Mouse (Mus musculus): ENCODE data around the gene Gm10842. TPM values are rescaled to one million over a fixed set of nuclear protein-coding genes. Genes with fewer than 3 reads are reported as not detected.

Gene Gm10842
- polyA plus RNA-seq, 1 experiment: not detected

GRCm38 (mm10) chr11:105179523-105179922 is 32.8 kb downstream of the Gm10842 start:
- Histone ChIP-seq H3K4me1 (ENCODE audit: control insufficient read depth, insufficient read depth, low read length) (no peaks in the 10 kb centered on the region), H3K27ac (ENCODE audit: insufficient read depth, low read length) (no peak overlapping the region), H3K4me3 (replicated peaks; ENCODE audit: insufficient read depth, low read depth, low read length) (no peak overlapping the region), H3K27me3 (ENCODE audit: control insufficient read depth, insufficient read depth, low read length) (no peaks in the 10 kb centered on the region)
- 39% methylated on average over 4 of the region's 4 CpGs for WGBS
- TF ChIP-seq POLR2A (IDR thresholded peaks at IDR 0.05; ENCODE audit: borderline replicate concordance, insufficient read depth, low read length) (no peak), CTCF (IDR thresholded peaks at IDR 0.05; ENCODE audit: borderline replicate concordance, insufficient read depth, low read depth, low read length) (no peak)
- no peak for DNase-seq

GRCm38 (mm10) chr11:105180471-105181091 is 33.9 kb downstream of the Gm10842 start:
- H3K4me1 ChIP-seq (ENCODE audit: control insufficient read depth, insufficient read depth, low read length): no peaks in the 10 kb centered on the region
- H3K27me3 ChIP-seq (ENCODE audit: control insufficient read depth, insufficient read depth, low read length): no peaks in the 10 kb centered on the region
- peak overlapping the region; percentile 88 for H3K27ac ChIP-seq (ENCODE audit: insufficient read depth, low read length)
- peak overlapping the region; percentile 83 for H3K4me3 ChIP-seq (replicated peaks; ENCODE audit: insufficient read depth, low read depth, low read length)
- TF ChIP-seq CTCF (IDR thresholded peaks at IDR 0.05; ENCODE audit: borderline replicate concordance, insufficient read depth, low read depth, low read length) (no peak), POLR2A (IDR thresholded peaks at IDR 0.05; ENCODE audit: borderline replicate concordance, insufficient read depth, low read length) (no peak)
- DNase-seq: peak; percentile 50 to 62
- under 1% methylated on average over 35 of the region's 35 CpGs for WGBS

- TF ChIP-seq POLR2A (IDR thresholded peaks at IDR 0.05; ENCODE audit: borderline replicate concordance, insufficient read depth, low read length) (0 out of 2 replicates have a peak, but pooled peaks have one; percentile 10), CTCF (IDR thresholded peaks at IDR 0.05; ENCODE audit: borderline replicate concordance, insufficient read depth, low read depth, low read length) (no peak)
- H3K4me3 ChIP-seq (replicated peaks; ENCODE audit: insufficient read depth, low read depth, low read length): peak overlapping the region; percentile 83
Observed at GRCm38 (mm10) chr11:105181126-105181637, 34.5 kb downstream of the Gm10842 start.

GRCm38 (mm10) chr11:105181689-105182460 is 35.2 kb downstream of the Gm10842 start:
- 2% methylated on average over 87 of the region's 89 CpGs for WGBS
- H3K4me3 ChIP-seq (replicated peaks; ENCODE audit: insufficient read depth, low read depth, low read length): peak overlapping the region; percentile 83
- H3K4me1 ChIP-seq (ENCODE audit: control insufficient read depth, insufficient read depth, low read length): no peaks in the 10 kb centered on the region
- TF ChIP-seq CTCF (IDR thresholded peaks at IDR 0.05; ENCODE audit: borderline replicate concordance, insufficient read depth, low read depth, low read length): no peak
- TF ChIP-seq POLR2A (IDR thresholded peaks at IDR 0.05; ENCODE audit: borderline replicate concordance, insufficient read depth, low read length): no peak
- H3K27me3 ChIP-seq (ENCODE audit: control insufficient read depth, insufficient read depth, low read length): no peaks in the 10 kb centered on the region
- peak overlapping the region; percentile 76 for H3K27ac ChIP-seq (ENCODE audit: insufficient read depth, low read length)
- DNase-seq: peak; percentile 51 to 72

More at GRCm38 (mm10) chr11:105181126-105181637, 34.5 kb downstream of the Gm10842 start:
- peak; percentile 89 for DNase-seq
- no peaks in the 10 kb centered on the region for H3K4me1 ChIP-seq (ENCODE audit: control insufficient read depth, insufficient read depth, low read length)
- H3K27ac ChIP-seq (ENCODE audit: insufficient read depth, low read length): peak overlapping the region; percentile 88
- WGBS: 1% methylated on average over 57 of the region's 60 CpGs
- H3K27me3 ChIP-seq (ENCODE audit: control insufficient read depth, insufficient read depth, low read length): no peaks in the 10 kb centered on the region

- WGBS: 5% methylated on average over 4 of the region's 4 CpGs
- Histone ChIP-seq H3K27ac (ENCODE audit: insufficient read depth, low read length) (peak overlapping the region; percentile 76), H3K27me3 (ENCODE audit: control insufficient read depth, insufficient read depth, low read length) (no peaks in the 10 kb centered on the region), H3K4me1 (ENCODE audit: control insufficient read depth, insufficient read depth, low read length) (no peaks in the 10 kb centered on the region), H3K4me3 (replicated peaks; ENCODE audit: insufficient read depth, low read depth, low read length) (peak overlapping the region; percentile 83)
- DNase-seq: no peak
- no peak for TF ChIP-seq POLR2A (IDR thresholded peaks at IDR 0.05; ENCODE audit: borderline replicate concordance, insufficient read depth, low read length)
- no peak for TF ChIP-seq CTCF (IDR thresholded peaks at IDR 0.05; ENCODE audit: borderline replicate concordance, insufficient read depth, low read depth, low read length)
Observed at GRCm38 (mm10) chr11:105182461-105182855, 35.8 kb downstream of the Gm10842 start.

- H3K4me3 ChIP-seq (replicated peaks; ENCODE audit: insufficient read depth, low read depth, low read length): no peak overlapping the region
- no peak for DNase-seq
- TF ChIP-seq POLR2A (IDR thresholded peaks at IDR 0.05; ENCODE audit: borderline replicate concordance, insufficient read depth, low read length) (no peak), CTCF (IDR thresholded peaks at IDR 0.05; ENCODE audit: borderline replicate concordance, insufficient read depth, low read depth, low read length) (peak; percentile 21; the same call in 1 of the 2 replicates)
- no peak overlapping the region for H3K27ac ChIP-seq (ENCODE audit: insufficient read depth, low read length)
- 89% methylated on average over 3 of the region's 3 CpGs for WGBS
- no peaks in the 10 kb centered on the region for H3K27me3 ChIP-seq (ENCODE audit: control insufficient read depth, insufficient read depth, low read length)
- no peaks in the 10 kb centered on the region for H3K4me1 ChIP-seq (ENCODE audit: control insufficient read depth, insufficient read depth, low read length)
Observed at GRCm38 (mm10) chr11:105184678-105185077, 38.0 kb downstream of the Gm10842 start.

GRCm38 (mm10) chr11:105192186-105192585 is 45.5 kb downstream of the Gm10842 start:
- no peak for TF ChIP-seq CTCF (IDR thresholded peaks at IDR 0.05; ENCODE audit: borderline replicate concordance, insufficient read depth, low read depth, low read length)
- no peak for TF ChIP-seq POLR2A (IDR thresholded peaks at IDR 0.05; ENCODE audit: borderline replicate concordance, insufficient read depth, low read length)
- Histone ChIP-seq H3K4me3 (replicated peaks; ENCODE audit: insufficient read depth, low read depth, low read length) (no peak overlapping the region), H3K27ac (ENCODE audit: insufficient read depth, low read length) (no peak overlapping the region), H3K4me1 (ENCODE audit: control insufficient read depth, insufficient read depth, low read length) (no peaks in the 10 kb centered on the region), H3K27me3 (ENCODE audit: control insufficient read depth, insufficient read depth, low read length) (no peaks in the 10 kb centered on the region)
- WGBS: 49% methylated on average over 3 of the region's 3 CpGs
- no peak for DNase-seq

Other genes starting within 250 kb of the Gm10842 start
- gene Efcab3, start 83.3 kb upstream of the Gm10842 start, polyA plus RNA-seq (2012; rRNA removed): 0.11 and 0.34 TPM in 2 replicates
- 26.2 and 27.9 TPM in 2 replicates for gene Mettl2, start 20.5 kb upstream of the Gm10842 start, polyA plus RNA-seq (2012; rRNA removed)
- 44.6 and 48.7 TPM in 2 replicates for gene Tlk2, start 31.9 kb downstream of the Gm10842 start, polyA plus RNA-seq (2012; rRNA removed)
- 3.6 and 4.4 TPM in 2 replicates for gene Mrc2, start 145.8 kb downstream of the Gm10842 start, polyA plus RNA-seq (2012; rRNA removed)